Mouse (Mus musculus): ENCODE results near the gene Gm1113.

Gm1113 gene

DNA sequence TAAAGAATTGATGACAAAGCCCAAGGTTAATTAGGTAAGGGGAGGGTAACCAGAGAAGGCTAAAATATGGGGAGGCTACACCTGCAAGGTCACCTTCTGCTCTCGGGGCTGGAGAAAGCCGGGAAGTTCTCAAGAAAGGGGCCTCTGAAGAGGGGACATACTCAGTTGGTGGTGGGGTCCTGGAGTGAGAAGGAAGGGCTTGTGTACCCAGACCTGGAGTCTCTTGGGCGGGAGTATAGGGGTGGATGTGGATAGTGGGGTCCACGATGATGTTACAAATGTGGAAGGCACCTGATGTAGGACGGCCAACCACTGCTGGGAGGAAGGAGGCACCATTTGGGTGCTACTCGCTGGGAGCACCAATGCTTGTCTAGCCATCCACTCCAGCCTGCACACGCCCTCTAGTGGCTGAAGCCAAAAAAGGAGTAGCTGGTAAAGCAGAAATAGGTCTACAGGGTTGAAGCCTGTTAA is 5.9 kb upstream of the Gm1113 start:
- DNase-seq, result peak; percentile 65

DNA sequence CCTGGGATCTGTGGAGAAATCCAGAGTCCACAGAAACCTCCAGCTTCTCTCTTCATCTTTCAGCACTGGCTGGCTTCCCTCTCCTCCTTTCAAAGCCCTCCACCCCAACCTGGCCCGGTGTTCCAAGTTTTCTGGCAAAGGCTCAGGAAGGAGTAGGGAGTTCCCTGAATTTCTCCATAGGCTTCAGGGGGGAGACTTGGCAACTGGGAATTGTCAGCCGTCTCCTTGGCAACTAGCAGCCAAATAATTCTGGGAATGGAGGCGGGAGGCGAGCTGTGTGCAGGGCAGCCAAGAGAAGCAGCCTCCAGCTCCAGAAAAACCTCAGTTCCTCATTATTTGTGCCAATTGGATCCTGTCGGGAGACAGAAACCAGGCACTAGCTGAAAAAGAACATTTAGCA is 5.5 kb upstream of the Gm1113 start:
- no peak for DNase-seq

DNA sequence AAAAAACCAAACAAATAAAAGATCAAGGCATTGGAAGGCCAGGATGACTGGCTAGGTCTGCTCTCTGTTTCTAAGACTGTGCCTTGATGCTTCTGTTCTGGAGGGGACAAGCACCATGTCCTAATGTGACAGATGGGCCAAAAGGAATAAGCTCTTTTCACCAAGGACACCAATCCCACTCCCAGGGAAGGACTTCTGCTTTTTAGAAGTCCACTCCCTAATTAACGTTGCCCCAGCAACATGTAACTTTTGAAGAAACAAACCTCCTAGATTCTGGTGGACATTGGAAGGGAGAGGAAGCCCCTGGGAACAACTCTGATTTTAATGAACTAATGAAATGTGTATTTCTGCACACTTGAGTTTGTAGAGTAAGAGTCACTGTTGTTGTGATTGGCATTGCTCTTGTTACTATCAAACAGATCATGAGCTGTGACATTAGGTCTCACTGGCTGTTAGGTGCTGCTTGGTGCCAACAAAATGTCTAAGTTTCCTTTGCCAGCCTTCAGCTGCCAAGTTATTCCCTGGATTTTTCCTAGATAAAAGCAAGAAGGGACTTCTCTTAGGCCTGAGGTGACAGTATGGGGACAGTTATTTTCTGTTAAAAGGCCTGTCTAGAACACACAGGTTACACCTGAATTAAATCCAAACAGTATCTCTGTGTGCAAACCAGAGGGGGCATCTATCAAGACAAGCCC is 4.9 kb upstream of the Gm1113 start:
- DNase-seq, result no peak

DNA sequence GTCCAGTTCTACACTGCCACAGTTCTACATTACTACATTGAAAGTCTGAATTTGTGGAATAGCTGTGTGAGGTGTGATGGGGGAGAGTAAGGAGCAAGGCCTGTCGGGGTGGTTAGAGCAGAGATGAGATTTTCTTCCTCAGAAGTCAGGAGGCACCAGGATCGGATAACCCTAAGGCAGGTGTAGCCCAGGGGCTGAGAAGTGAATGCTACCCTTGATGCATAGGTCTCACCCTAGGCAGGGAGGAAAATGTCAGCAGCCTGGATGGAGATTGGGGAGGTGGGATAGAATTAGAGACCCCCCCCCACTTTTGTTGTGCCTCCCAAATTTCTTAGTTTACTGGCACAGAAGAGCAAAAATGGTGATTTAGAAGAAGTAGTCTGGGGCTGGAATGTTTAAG is 4.2 kb upstream of the Gm1113 start:
- no peak for DNase-seq

DNA sequence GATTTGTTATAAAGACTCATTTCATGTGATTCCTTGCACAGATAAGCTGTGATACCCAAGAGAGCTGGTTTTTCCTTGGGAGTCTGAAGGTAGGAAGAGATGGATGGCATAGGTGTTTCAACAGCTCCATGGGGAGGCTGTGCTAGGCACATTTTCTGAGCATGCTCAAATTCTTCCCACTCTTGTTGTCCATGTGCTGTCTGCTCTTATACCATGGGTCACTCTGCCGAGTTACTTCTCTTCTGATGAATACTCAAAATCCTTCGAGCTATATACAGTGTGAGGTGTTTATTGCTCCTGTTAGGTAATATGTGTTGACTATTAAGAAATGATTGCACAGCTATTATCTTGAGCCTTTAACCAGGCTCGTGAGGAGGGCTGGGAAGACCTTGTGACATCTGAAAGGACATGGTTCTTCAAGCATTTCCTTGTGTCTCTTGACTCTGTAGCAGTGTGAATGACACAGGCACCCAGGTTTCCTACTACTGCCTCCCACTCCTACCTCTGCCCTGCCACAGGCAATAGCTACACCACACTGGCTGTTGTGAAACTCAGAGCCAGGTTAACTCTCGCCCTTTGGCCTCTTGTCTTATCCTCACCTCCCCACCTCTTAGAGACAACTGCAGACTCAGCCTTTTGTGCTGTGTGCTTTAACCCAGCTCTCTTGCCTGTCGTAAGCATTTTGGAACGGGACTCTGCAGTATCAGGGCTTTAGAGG is 2.7 kb upstream of the Gm1113 start:
- no peak for DNase-seq

DNA sequence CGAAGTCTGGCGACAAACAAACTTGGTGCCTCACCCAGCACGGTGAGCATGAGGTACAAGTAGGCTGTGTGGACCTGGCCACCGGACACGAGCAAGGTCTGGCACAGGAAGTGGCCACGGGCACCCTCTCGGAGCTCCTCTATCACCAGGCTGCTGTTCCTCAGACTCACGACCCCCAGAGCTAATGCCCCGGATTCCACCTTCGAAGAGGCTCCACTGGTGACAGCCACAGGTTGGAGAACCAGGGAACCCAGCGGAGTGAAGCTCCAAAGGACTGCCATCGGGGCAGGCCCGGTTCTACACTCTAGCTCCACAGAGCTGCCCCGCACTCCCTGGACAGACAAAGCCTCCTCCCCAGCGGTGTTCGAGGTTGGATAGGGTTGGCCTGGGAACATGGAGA is 1.4 kb downstream of the Gm1113 start:
- DNase-seq, result no peak

DNA sequence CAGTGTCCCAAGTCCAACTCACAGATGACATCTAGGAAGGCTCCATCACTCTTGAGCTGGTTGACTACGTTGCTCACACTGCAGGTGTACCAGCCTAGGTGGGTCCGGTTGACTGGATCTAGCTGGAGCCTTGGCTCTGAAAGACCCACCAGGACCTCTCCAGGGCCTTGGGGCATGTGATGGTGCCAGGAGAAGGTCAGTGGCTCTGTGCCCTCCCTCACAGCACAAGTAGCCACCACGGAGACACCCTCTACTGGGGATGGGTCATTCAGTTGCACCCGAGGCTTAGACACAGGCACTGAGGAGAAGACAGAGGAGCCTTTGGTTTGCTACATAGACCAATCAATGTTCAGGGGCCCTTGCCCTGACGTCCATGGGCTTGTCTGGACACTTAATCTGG is 1.9 kb downstream of the Gm1113 start:
- no peak for DNase-seq

DNA sequence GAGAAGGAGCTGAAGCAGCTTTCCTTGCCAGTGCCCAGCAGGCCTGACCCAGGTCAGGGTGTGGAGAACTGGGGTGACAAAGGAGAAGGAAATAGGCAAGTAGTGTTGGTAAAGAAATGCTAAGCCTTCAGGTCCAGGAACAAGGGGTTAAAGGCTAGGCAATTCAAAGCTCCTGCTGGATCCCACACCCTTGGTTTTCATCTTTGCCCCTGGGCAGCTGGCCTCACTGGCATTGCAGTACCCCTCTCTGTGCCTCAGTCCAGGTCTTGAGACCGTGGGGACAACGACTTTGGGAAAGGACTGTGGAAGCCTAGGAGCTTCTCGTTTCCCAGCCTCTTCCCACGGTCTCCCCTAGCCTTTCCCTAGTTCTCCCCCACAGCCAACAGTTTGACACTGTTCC is 4.2 kb downstream of the Gm1113 start:
- DNase-seq, result no peak

DNA sequence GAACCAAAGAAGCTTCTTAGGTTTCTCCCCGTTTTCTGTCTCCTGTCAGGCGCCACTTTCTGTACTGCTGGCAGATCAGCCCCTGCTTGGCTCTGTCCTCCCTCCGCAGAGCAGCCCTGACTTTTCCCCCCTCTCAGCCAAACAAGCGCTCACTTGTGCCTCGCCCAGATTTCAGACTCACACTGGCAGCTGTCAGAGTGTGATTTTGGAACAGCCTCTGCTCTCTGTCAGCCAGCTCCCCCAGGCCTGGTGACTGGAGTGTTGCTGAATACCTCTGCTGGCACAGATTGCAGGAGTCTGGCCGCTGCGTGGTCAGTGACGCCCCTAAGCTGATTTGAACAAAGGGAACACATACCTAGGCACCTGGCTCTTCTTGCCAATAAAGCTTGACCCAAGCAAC is 9.8 kb downstream of the Gm1113 start:
- no peak for DNase-seq

DNA sequence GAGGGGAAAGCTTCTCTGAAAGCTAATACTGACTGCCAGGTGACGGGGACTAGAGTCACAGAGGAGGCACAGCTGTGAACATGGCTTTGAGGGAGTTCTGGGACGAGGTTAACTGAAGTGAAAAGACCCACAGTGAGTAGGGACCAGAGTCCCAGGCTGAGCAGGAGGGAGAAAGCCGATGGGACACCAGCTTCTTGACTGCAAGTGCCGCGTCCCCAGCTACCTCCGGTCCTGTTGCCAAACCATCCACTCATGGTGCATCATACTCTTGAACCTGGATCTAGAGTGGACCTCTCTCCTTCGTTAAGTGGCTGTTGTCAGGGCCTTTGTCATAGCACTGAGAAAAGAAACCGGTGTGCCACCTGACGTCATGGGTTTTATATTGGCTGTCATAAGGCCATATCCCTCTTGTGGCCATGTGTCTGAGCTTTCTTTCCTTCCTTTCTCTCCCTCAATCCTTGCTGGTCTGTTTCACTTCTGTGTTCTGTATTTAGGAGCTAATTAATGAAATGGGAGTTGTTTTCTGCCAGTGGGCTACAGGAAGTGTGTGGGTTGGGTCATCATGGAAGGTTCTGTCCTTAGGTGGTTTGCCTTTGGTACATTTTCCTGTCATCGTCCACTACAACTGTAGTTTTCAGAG is 15.6 kb downstream of the Gm1113 start:
- DNase-seq, result no peak

DNA sequence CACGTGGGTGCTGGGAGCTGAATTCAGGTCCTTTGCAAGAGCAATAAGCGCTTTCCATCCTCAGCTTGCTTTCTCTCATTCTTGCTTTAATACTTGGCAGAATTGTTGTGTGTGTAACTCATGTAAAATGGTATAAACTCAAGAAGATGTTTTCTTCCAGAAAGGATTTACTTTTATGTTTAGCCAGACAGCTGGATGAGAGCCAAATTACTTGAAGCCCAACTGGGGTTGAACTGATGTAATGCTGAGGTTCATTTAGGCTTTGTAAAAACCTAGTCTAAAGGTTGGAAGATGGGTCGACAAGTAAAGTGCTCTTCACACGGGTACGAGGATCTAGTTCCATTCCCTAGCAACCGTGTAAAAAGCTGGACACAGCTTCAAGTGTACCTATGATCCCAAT is 18.1 kb downstream of the Gm1113 start:
- no peak for DNase-seq

DNA sequence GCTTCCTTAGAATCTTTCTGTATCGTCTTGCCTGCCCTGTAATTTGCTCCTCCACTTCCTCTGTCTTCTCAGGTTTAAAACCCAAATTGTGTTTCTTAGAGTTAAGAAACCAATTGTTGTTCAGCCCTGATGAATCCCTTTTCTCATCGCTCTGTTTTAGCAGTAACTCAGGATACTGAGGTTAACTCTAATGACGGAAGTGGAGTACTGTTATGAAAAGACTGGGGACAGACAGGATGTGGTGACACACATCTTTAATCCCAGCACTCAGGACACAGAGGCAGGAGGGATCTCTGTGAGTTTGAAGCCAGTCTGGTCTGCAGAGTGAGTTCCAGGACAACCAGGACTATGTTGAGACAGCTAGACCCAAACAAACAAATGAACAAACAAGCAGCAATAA is 22.6 kb downstream of the Gm1113 start:
- no peak for DNase-seq

DNA sequence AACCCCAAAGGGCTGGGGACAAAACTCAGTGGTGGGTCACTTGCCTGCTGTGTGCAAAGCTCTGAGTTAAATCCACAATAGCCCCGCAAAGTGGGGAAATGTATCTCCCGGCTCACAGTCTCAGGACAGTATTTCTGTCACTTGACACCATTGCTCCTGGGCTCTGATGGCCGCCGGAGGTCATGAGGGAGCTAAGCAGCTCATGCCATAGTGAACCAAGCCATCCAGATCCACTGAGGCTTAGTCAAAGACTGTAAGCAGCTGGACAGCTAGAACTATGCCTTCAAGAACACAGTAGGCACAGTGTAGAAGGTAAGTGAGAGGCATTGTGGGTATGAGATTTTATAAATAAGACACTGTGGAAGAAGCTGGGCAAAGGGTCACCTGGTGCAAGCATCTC is 23.1 kb downstream of the Gm1113 start:
- no peak for DNase-seq

DNA sequence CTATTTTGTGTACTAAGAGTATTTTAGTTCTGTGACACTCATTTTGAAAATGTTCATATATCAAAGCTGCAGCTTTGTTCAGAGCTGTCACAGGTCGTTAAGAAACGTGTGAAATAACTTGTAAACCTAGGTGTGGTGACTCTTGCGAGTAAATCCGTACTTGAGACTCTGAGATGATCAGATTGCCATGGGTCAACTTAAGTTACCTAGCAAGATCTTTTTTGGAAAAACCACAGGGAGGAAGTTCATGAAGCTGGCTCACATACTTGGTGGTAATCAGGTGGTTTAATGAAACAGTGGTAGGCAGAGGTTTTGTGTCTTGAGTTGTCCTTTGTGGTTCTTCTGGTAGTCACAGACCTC is 24.4 kb downstream of the Gm1113 start:
- DNase-seq, result no peak

DNA sequence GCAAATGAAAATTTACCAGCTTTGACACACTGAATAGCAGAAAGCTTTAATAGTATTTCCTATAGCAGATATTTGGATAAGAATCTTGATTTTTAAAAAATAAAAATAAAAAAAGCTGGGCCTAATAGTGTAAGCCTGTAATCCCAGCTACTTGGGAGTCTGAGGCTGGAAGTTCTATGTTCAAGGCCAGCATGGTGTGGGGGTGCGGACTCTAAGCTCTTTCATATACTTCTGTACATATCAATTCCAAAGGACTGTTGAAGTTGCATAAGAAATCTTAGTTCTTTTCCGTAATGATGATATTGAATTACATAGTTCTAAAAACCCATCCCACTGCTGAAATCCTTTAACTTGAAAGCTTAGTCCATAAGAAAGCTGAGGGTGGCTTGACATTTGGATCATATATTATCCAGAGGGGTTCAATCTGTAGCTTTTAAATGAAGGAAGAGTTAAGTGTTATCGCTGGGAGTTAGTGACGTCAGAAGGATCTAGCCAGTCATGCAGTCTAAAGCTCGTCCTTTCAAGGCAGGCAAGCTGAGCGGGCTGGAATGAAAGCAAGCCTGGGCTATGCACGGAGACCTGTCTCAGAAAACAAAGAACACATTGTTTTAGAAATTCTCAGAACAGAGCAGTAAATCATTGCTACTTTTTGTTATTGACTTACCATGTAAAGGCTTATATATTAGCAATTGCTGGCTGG is 24.9 kb downstream of the Gm1113 start:
- no peak for DNase-seq

DNA sequence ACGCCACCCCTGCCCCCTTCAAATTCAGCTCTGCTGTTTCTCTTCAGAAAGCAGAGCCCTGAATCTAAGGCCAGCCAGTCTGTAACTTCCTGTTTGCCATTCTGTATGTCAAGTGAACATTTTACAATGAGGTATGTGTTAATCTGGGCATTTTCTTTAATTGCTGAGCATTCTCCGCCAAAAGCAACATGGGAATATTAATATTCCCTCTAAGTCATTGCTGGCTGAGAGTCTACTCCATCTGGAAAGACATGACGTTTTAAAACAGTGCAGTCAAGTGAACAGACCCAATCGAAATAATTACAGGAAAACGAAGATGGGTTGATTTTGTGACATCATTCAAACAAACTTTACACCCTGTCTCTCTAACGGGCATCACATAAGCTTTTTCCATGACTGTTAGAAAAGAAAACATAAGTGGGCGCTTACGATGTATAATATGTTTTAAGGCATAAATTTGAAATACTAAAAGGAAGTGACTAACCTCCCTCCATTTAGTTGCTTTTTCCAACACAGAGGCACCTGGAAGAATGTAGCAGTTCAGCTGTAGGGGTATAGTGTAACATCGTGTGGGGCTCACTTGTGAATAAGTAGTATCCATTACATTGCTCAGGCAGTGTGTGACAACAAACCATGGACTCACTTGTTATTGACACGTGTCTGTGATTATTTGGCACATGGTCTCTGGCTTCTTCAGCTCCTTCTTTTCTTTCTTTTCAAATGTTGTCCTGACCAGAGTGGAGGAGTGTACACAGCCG is 26.8 kb downstream of the Gm1113 start:
- DNase-seq, result no peak

DNA sequence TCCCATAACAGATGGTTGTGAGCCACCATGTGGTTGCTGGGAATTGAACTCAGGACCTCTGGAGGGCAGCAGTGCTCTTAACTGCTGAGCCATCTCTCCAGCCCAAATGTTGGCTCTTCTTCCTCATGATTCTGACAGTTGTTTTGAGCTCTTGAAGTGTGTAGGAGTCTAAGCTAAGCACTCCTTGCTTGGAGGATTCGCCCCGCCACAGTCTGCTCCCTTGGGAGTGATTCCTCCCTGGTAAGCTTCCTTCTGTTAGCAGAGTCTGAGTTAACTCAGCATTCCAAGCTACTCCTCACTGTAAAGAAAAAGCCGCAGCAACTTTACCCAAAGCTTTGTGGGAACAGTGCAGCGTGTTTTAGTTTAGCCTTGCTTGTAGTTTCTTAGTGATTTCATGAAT is 29.6 kb downstream of the Gm1113 start:
- DNase-seq, result no peak

DNA sequence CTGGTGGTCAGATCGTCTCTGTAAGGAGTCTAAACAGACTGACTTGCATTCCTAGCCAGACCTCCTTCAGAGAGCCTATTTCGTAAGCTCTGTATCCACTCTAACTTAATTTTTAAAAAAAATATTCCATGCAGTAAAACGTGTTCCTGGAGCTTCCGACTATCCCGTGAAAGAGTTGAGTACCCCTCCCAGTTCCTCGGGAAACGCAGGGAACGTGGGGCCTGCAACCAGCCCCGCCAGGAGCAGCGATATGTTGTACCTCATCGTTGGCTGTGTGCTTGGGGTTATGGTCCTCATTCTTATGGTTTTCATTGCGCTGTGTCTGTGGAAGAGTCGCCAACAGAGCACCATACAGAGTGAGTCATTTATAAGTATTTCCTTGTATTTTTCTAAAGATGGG is 31.5 kb downstream of the Gm1113 start:
- DNase-seq, result no peak

DNA sequence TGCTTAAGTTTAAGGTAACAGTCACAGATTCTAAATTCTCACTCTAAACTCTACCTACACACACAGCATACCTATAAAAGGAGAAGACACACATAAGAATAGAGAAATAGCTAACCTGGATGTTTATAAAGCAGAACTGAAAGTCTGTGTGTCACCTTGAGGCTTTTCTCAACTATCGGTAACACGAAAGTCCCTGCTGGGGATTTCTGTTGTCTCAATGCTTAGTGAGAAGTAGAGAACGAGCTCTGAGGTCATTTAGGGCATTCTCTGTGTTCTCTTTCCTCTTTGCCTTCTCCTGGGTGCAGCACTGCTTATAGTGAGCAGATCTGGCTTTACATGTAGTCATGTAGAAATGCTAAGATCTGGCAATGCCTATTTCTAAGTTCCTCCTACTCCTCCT is 34.1 kb downstream of the Gm1113 start:
- DNase-seq, result no peak

DNA sequence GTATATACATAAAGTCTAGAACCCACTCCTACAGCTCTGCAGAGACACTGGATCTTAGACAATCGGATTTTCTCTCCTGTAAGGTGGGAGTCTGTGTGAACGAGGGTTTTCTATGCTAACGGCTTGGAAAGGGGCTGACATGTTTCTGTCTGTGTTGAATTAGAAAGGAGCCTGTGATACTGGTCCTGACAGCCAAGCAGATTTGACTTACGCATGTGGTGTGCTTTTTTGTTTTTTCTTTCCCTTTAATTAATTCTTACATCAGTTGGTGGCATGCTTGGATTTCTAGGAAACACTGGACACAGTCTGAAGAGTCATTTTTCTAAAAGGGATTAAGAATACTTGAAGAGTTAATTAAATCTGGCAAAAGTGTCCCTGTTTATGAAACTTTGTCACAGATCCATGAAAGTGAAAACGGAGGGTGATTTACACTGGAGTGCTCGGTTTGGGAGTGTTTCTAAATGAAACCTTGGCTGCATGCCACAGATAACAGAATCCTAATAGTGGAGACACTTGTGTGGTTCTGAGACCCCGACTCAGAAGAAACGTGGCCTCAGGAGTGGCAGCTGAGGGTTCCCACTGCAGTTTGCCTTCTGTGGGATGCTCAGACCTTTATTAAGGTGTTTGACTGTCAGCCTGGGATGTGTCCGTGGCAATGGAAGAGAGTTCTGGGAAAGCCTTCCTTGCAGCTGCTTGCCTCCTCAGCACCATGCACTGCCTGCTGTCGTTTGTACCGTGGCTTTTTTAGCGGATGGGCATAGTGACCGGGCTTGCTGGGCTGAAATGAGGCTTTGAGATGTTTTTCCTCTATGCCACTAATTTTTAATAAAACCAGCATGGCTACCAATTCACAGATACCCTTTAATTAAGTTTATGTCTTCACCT is 35.8 kb downstream of the Gm1113 start:
- DNase-seq, result no peak

DNA sequence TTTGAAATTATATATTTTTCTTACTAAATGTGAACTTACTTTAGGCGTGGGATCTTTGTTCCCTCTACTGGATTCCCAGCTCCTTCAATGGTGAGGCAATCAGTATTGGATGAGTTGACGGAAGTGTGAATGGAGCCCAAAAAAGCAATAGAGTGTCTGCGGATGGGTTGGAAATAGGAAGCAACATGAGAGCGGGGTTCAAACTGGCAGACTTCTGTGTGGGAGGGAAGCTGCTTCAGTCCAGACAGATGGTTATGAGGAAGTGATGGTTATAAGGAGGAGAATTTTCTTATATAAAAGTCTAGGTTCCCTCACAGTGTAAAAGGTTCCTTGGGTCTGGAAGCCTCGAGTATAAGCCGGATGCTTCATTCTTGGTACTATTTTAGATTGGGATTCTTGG is 38.6 kb downstream of the Gm1113 start:
- no peak for DNase-seq

DNA sequence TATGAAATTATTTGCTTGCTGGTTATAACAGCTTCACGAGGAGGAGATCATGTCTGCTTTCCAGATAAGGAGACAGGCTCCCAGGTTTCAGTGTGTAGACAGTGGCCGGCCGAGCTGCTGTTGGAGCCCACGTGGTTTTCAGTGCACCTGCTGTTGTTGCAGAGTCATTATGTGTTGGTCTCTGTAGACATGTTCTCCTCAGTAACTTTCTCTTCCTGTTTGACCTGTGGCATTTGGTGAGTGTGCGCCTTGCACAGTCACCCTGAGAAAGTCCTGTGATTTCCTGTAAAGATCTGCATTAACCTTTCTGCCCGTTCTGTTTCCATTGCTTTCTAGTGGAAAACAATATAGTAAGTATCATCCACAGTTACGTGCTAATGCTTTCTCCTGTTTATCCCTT is 42.7 kb downstream of the Gm1113 start:
- no peak for DNase-seq
